Mouse (Mus musculus) adrenal gland, adult 8-10 months (tissue): ENCODE measurements around the gene Gm20737. TPM values are rescaled to one million over a fixed set of nuclear protein-coding genes. Genes with fewer than 3 reads are reported as not detected.
"Not testable (repeated sequence)": the region's sequence is repeated elsewhere in the genome, so short reads cannot be mapped to it uniquely, and the experiment has no call there.

Experiments used
- DNase-seq: peaks from one replicate; pipeline ENCODE4 v3.0.0; 2022
- total RNA-seq, 4 experiments: library from RNA; stranded (reverse); gene quantifications; 2 replicates each; pipeline ENCODE4 v1.2.4; 2022

Gm20737 gene
- total RNA-seq, result not detected

GRCm38 (mm10) chrY:10535942-10536341 is at the start of gene Gm20737:
Gene Gm20737, minus strand, starts transcription at chrY:10536042.
- not testable (repeated sequence) for DNase-seq

GRCm38 (mm10) chrY:10553153-10553552 is 17.3 kb upstream of the Gm20737 start, which contains the start of gene Gm21775:
Gene Gm21775, plus strand, starts transcription at chrY:10553453.
- DNase-seq, result not testable (repeated sequence)

Other genes with a start within 250 kb of the Gm20737 start
- not detected for gene Gm20834, start 211.5 kb downstream of the Gm20737 start, total RNA-seq
- not detected for gene Gm28510, start 123.3 kb downstream of the Gm20737 start, total RNA-seq
- not detected for gene Gm21775, start 17.4 kb upstream of the Gm20737 start, total RNA-seq
- not detected for gene Gm21900, start 80.3 kb upstream of the Gm20737 start, total RNA-seq
- gene Gm20777, start 216.4 kb upstream of the Gm20737 start, total RNA-seq, result not detected